Mouse (Mus musculus) forebrain, postnatal 0 days (tissue): Measurements from ENCODE around the gene Hoxb8. TPM values are rescaled to one million over a fixed set of nuclear protein-coding genes. Genes with fewer than 3 reads are reported as not detected.

Experiments
- ATAC-seq: fragments of 200-750 bp; cut with Nextera tagmentation; 2 replicates; pipeline ENCODE4 v1.8.0; 2017; ENCODE audit warnings: mild to moderate bottlenecking, moderate library complexity
- DNase-seq: peaks from one replicate; pipeline ENCODE4 v3.0.0-alpha.2; 2015
- H3K27ac ChIP-seq: fragments of 300-500 bp; sonication (generic); 2 replicates; pipeline ENCODE4 v1.5.1; 2014; ENCODE audit warnings: low read depth, mild to moderate bottlenecking, antibody characterized with exemption, low read length, moderate library complexity, mixed read lengths
- H3K27me3 ChIP-seq: fragments of 300-500 bp; sonication (generic); 2 replicates; pipeline ENCODE4 v1.6.1; 2014; ENCODE audit warnings: mild to moderate bottlenecking, low read length, mixed read lengths; ENCODE audit not compliant: insufficient read depth
- H3K36me3 ChIP-seq: fragments of 300-500 bp; sonication (generic); 2 replicates; pipeline ENCODE4 v1.6.1; 2014; ENCODE audit warnings: mild to moderate bottlenecking, moderate library complexity; ENCODE audit not compliant: insufficient read depth
- H3K4me1 ChIP-seq: fragments of 300-500 bp; sonication (generic); 2 replicates; pipeline ENCODE4 v1.6.1; 2014; ENCODE audit warnings: antibody characterized with exemption; ENCODE audit not compliant: insufficient read depth
- H3K4me2 ChIP-seq: fragments of 300-500 bp; sonication (generic); 2 replicates; pipeline ENCODE4 v1.6.1; 2014; ENCODE audit warnings: low read depth, mild to moderate bottlenecking, moderate library complexity
- H3K4me3 ChIP-seq: fragments of 300-500 bp; sonication (generic); 2 replicates; pipeline ENCODE4 v1.5.1; 2014; ENCODE audit warnings: low read depth, low read length, mixed read lengths
- H3K9ac ChIP-seq: fragments of 300-500 bp; sonication (generic); 2 replicates; pipeline ENCODE4 v1.6.1; 2014; ENCODE audit warnings: mild to moderate bottlenecking
- H3K9me3 ChIP-seq: fragments of 300-500 bp; sonication (generic); 2 replicates; pipeline ENCODE4 v1.6.1; 2016; ENCODE audit warnings: low read length
- CTCF ChIP-seq: sonication (generic); IDR thresholded peaks from 2 replicates; pipeline ENCODE4 v1.5.1; 2016; ENCODE audit warnings: antibody characterized with exemption, control low read depth, low read depth
- WGBS: fragments of 180-500 bp; shearing (Covaris S2); extraction: QIAGEN DNeasy Blood & Tissue Kit; methylation state at CpG from one replicate; pipeline ENCODE4 v1.1.7; 2014; 5-methylcytosine and 5-hydroxymethylcytosine counted together
- polyA plus RNA-seq: library from polyadenylated mRNA; unstranded; fragments of >200 nt; fragmentation: Nextera tagmentation; extraction: Ambion mirVana; gene quantifications from 2 replicates; pipeline ENCODE4 v1.2.1, GENCODE M21; 2015
- total RNA-seq: library from RNA; depleted of rRNA; stranded (reverse); fragments of >200 nt; gene quantifications from 2 replicates; pipeline ENCODE4 v1.2.3, GENCODE M21; 2014

Gene Hoxb8
- total and polyA plus RNA-seq, 2 experiments from 2014 or later = not detected

GRCm38 (mm10) chr11:96269869-96270268 lies 11.8 kb upstream of the Hoxb8 start:
- Histone ChIP-seq H3K4me1 (no peaks in the 10 kb centered on the region), H3K9ac (no peak overlapping the region), H3K27ac (no peak overlapping the region), H3K36me3 (no peaks in the 10 kb centered on the region), H3K9me3 (no peaks in the 10 kb centered on the region), H3K27me3 (peaks cover 98% of the 10 kb centered on the region), H3K4me3 (no peak overlapping the region), H3K4me2 (no peak overlapping the region)
- DNase-seq = no peak
- no peak for ATAC-seq
- TF ChIP-seq CTCF = no peak
- WGBS = under 1% methylated on average over 19 of the region's 19 CpGs

- no peak within 1 kb of the TSS for H3K4me2 ChIP-seq
- ATAC-seq (no peak), DNase-seq (no peak)
- TF ChIP-seq CTCF = no peak
- no peaks in the 10 kb centered on the region for H3K36me3 ChIP-seq
- H3K9me3 ChIP-seq = no peaks in the 10 kb centered on the region
- no peak within 1 kb of the TSS for H3K4me3 ChIP-seq
- H3K4me1 ChIP-seq = no peaks in the 10 kb centered on the region
- no peak within 1 kb of the TSS for H3K27ac ChIP-seq
- WGBS = 2% methylated on average over 40 of the region's 40 CpGs
- H3K27me3 ChIP-seq = peaks cover 98% of the 10 kb centered on the region
- H3K9ac ChIP-seq = no peak within 1 kb of the TSS
Observed at GRCm38 (mm10) chr11:96270996-96271540, 10.6 kb upstream of the Hoxb8 start, which contains the start of gene Hoxb9. Gene Hoxb9, plus strand, starts transcription at chr11:96271457.

- H3K9ac ChIP-seq = no peak overlapping the region
- 3% methylated on average over 51 of the region's 52 CpGs for WGBS
- no peak for DNase-seq
Observed at GRCm38 (mm10) chr11:96271541-96272011, 10.1 kb upstream of the Hoxb8 start.

GRCm38 (mm10) chr11:96272024-96272921 lies 9.4 kb upstream of the Hoxb8 start:
- Histone ChIP-seq H3K9me3 (no peaks in the 10 kb centered on the region), H3K27me3 (peaks cover 98% of the 10 kb centered on the region), H3K9ac (no peak overlapping the region), H3K27ac (no peak overlapping the region), H3K36me3 (no peaks in the 10 kb centered on the region), H3K4me1 (no peaks in the 10 kb centered on the region), H3K4me3 (no peak overlapping the region), H3K4me2 (no peak overlapping the region)
- no peak for DNase-seq
- no peak for ATAC-seq
- TF ChIP-seq CTCF = no peak
- under 1% methylated on average over 54 of the region's 58 CpGs for WGBS

More at GRCm38 (mm10) chr11:96271541-96272011, 10.1 kb upstream of the Hoxb8 start:
- H3K36me3 ChIP-seq = no peaks in the 10 kb centered on the region
- no peaks in the 10 kb centered on the region for H3K9me3 ChIP-seq
- no peak overlapping the region for H3K4me2 ChIP-seq
- H3K4me3 ChIP-seq = no peak overlapping the region
- ATAC-seq = no peak
- peaks cover 98% of the 10 kb centered on the region for H3K27me3 ChIP-seq
- no peak for TF ChIP-seq CTCF
- no peak overlapping the region for H3K27ac ChIP-seq
- no peaks in the 10 kb centered on the region for H3K4me1 ChIP-seq

- no peaks in the 10 kb centered on the region for H3K9me3 ChIP-seq
- H3K27me3 ChIP-seq = peaks cover 98% of the 10 kb centered on the region
- H3K36me3 ChIP-seq = no peaks in the 10 kb centered on the region
- DNase-seq (no peak), ATAC-seq (no peak)
- WGBS = 2% methylated on average over 10 of the region's 10 CpGs
- no peak overlapping the region for H3K9ac ChIP-seq
- H3K27ac ChIP-seq = no peak overlapping the region
- no peak overlapping the region for H3K4me3 ChIP-seq
- TF ChIP-seq CTCF = no peak
- H3K4me2 ChIP-seq = no peak overlapping the region
- no peaks in the 10 kb centered on the region for H3K4me1 ChIP-seq
Observed at GRCm38 (mm10) chr11:96274428-96274827, 7.3 kb upstream of the Hoxb8 start.

GRCm38 (mm10) chr11:96275896-96276295 lies 5.8 kb upstream of the Hoxb8 start:
- H3K27me3 ChIP-seq = peaks cover 96% of the 10 kb centered on the region
- no peak for ATAC-seq
- no peak for DNase-seq
- no peak overlapping the region for H3K9ac ChIP-seq
- WGBS = 5% methylated on average over 4 of the region's 4 CpGs
- H3K4me1 ChIP-seq = no peaks in the 10 kb centered on the region
- TF ChIP-seq CTCF = no peak
- no peaks in the 10 kb centered on the region for H3K9me3 ChIP-seq
- no peaks in the 10 kb centered on the region for H3K36me3 ChIP-seq
- no peak overlapping the region for H3K4me3 ChIP-seq
- H3K27ac ChIP-seq = no peak overlapping the region
- no peak overlapping the region for H3K4me2 ChIP-seq
